Mouse (Mus musculus) T-helper 2 cell (primary cell): ENCODE measurements around the gene Tex44.

Source experiments
- in situ Hi-C: fragments of 300-600 bp; cut with MboI, MseI; formaldehyde crosslinking; loops from one replicate; pipeline ENCODE4 v1.15.1; 2025; ENCODE audit warnings: high pct_unique_total_duplicates

Gene Tex44

DNA sequence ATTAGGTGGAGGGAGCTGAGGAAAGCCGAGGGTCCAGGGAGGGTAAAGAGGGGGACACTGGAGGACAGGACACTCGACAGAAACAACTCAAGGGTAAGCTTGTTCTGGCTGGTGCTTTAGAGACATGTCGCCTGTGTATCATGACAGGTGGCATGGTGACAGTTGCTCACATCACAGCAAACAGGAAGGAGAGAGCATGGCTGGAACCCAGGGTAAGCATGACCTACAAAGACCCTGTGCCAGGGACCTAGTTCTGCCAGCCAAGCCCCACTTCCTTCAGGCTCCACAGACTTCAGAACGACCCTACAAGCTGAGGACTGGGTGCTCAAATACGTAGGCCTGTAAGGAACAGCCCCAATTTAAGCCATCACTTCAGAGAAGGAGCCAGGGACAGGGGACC is 2.2 kb upstream of the Tex44 start:
- in situ Hi-C loops = no loop called here

DNA sequence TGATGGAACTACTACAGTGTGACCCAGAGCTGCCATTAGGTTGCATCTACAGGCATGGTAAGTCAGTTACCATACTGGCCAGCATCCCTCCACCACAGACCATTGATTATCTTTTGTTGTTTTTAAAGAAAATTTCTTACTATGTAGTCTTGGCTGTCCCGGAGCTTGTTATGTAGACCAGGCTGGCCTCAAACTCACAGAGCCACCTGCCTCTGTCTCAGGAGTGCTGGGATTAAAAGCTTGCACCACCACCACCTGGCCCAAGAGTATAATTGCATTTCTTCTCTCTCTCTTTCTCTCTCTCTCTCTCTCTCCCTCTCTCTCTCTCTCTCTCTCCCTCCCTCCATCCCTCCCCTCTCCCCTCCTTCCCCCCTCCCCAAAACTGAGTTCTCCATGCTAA is 1.8 kb upstream of the Tex44 start:
- in situ Hi-C loops = no loop called here

- in situ Hi-C loops = no loop called here
These were observed 1.1 kb upstream of the Tex44 start for GRCm38 (mm10) chr1:86424835-86425547.

- in situ Hi-C loops = no loop called here
These were observed 3.9 kb downstream of the Tex44 start for GRCm38 (mm10) chr1:86430056-86430455.

- in situ Hi-C loops = no loop called here
These were observed 6.6 kb downstream of the Tex44 start for GRCm38 (mm10) chr1:86432778-86433177.

- in situ Hi-C loops = no loop called here
These were observed 7.2 kb downstream of the Tex44 start for GRCm38 (mm10) chr1:86433359-86433758.

DNA sequence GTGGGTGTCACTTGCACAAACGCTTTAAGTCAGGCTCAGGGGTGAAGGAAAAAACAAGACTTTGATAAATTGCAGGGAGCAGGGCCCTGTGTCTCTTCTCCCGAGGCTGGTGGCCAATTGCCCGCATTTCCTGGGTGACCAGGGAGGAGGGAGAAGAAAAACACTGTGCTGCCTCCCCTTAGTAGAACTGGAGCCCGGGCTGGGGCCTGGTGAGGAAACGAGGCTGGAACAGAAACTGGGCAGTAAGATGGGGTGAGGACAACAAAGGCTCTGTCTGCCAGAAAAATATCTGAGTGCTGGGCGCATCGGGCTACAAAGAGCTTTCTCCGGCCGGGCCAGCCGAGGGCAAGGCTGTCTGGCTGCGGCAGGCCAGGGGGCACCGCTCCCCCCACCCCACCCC is 7.9 kb downstream of the Tex44 start:
- in situ Hi-C loops = no loop called here

DNA sequence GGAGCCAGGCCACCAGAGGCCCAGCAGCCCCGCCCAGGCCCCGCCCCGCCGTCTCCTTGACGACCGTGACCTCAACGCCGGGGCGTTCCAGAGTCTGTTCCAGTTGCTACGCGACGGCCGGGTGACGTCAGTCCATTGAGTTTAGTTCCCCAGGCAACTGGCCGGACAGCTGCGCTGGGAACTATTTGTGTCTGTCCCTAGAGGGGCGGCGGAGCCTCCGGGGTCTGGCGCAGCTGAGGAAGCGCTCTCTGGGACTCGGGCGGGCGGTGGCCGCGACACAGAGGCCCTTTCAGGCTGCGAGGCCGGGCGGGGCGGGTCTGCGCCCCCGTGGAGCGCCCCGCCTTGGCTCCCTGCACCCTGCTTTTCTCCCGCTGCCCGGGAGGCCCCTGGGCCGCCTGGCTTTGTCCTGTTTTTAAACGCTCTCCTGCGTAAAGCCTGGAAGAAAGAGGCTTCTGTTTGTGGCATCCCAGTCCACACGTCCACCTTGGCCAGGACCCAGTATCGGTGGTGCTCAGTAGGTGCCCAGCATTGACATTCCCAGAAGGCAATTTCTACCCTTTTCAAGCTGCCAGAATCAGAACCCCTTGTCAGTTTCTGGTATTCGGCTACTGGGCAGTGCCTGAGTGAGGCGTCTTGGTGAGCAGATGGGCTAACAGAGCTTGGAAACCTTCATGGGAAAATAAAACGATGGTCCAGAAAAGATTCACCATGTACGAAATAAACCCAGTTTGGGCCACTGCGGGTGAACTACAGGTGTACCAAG is 8.5 kb downstream of the Tex44 start:
- in situ Hi-C loops = no loop called here

DNA sequence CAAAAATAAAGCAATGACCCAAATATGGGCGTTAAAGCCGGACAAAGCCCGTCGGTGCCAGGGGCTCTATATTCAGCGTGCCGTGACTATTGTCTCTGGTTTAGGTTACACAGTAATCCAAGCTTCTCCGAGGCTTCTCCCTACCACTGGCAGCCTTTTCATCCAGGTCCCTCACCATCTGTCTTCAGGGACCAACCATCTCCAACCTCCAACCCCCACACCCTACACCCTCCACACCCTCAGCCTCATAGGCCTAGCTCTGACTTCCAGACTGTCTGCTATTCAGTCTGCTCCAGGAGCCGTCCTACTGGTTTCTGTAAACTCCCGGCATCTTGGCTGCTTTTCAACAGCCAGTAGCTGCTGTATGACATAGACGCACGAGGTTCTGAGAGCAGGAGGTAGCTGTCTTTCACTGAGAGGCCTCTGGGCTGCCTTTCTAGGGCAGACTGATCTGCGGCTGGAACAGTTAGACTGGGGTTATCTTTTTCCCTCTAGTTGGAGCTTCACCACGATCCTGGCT is 9.2 kb downstream of the Tex44 start:
- in situ Hi-C loops = no loop called here

- in situ Hi-C loops = no loop called here
These were observed 11.3 kb downstream of the Tex44 start for GRCm38 (mm10) chr1:86437219-86438013.

DNA sequence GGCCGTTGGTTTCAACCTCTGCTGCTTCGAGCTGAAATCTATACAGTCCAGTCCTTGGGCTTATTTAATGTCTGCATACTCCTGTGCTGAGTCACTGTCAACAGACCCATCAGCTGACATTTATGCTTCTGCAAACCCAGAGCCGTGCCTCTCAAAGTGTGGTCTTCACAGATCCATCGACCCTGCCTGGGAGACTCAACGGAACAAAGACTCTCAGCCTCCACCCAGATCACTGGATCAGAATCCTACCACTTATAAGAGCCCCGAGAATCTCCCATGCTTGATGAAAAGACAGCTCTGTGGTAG is 11.8 kb downstream of the Tex44 start:
- in situ Hi-C loops = no loop called here

- in situ Hi-C loops = no loop called here
These were observed 12.4 kb downstream of the Tex44 start for GRCm38 (mm10) chr1:86438501-86438900.

GRCm38 (mm10) chr1:86439487-86440170 is 13.5 kb downstream of the Tex44 start:
- in situ Hi-C loops = loop anchor here (5.0 kb wide), 2 partner anchors 38 to 93 kb away; no protein-coding TSS in a partner anchor

DNA sequence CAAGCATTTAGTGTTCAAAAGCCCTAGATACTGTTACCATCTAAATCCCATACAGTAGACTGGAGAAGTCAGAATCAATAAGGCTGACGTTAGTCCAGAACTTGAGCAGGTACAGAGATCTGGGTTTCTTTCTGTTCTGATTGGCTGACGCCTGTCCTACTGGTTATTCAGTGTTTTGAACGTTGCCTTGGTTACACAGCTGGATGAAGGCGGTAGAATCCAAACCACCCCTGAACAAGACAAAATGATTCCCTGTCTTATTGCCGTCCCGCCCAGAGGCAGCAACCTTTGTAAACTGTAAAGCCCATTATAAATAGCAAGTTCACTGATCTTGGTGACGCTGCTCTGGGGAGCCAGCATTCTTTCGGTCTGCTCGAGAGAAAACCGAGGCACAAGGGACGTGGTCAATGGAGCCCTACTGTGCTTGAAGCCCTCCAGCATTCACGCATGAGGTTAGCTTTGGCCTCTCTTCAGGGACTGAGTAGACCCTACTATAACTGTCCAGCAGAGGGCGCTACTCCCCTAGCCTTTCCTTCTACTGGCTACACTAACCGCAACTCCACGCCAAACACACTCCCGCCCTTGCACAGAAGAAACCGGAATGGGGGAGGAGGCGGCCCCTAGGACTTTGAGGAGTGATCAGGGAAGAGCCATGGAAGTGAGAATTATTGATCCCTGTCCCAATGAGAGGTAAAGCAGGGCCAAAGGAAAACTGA is 14.2 kb downstream of the Tex44 start:
- in situ Hi-C loops = loop anchor here (5.0 kb wide), 2 partner anchors 37 to 92 kb away; no protein-coding TSS in a partner anchor

DNA sequence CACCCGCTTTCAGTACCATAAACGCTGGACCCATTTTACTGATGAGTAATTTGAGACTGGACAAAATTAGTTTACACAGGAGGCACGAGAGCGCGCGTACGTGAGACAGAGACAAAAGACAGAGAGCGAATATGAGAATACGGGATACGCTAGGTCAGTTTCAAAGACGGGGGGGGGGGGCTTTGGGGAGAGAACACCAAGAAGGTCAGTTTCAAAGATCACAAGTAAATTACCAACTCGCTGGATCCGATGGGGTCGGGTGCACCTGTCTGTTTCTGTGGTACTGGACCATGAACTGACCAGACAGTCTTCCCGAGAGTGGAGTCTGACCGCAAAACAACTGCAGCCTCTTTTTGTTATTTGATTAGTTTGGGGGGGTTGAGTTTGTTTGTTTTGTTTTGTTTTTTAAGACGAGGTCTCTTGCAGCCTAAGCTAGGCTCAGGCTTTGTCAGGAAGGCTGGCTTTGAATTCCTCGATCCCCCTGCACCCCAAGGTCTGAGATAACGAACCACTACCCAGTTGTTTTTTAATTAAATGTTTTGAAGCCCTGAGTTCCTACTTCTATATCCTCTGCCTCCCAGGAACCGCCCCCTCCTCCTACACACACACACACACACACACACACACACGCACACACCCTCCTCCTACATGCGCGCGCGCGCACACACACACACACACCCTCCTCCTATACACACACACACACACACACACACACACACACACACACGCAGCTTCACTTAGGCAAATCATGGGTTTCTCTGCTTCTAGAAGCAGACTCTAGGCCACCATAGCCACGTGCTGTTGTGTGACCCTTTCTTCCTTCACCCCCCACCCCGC is 15.0 kb downstream of the Tex44 start:
- in situ Hi-C loops = loop anchor here (5.0 kb wide), 2 partner anchors 36 to 91 kb away; no protein-coding TSS in a partner anchor

DNA sequence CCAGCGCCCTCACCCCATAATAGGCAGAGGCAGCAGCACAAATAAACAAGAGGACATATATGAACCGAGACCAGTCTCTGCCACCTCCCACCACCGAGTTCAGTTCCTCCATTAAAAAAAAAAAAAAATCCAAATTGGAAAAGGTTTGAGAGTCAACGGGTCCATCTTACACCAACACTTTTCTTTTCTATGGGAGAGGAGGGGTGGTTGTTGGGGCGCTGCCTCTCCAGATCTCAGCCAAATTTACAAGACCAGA is 15.5 kb downstream of the Tex44 start:
- in situ Hi-C loops = loop anchor here (5.0 kb wide), 2 partner anchors 36 to 91 kb away; no protein-coding TSS in a partner anchor

DNA sequence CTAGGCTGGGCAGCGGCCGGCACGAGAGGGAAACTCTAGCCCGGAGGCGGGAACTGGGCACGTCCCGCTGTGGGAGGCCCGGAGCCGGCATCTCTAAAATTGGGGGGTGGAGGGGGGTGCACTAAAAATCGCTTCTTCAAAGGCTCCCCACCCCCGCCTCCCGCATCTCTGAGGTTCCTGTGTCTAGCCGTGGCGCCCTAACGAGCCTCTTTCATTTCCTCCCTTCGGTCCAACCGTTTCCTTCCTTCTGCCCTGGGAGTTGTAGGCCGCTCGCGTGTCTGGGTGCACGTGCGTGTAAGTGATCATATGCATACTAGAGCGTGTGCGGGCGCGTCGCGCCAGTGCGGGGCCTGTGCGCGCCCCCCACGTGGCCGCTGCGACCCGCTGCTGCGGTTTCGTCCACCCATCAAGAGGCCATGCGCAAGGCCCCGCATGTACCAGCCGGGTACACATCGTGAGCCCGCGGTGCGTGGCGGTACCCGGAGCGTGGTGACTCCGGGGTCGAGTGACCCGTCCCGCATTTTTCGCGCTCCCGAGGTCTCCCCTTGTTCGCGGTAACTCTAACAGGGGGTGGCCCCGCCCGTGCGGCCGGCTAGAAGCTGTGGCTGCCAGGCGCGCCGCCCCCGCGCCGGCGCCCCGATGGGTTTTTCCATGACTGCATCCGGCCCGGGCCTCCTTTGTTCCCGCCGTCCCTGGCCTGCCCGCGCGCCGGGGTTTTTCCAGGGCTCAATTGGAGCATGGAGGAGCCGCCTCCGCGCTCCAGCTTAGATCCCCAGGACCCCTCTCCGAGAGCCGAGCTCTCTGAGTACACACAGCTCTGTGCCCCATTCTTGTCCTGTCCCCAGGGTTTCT is 16.1 kb downstream of the Tex44 start:
- in situ Hi-C loops = loop anchor here (5.0 kb wide), 2 partner anchors 35 to 90 kb away; no protein-coding TSS in a partner anchor

- in situ Hi-C loops = loop anchor here (5.0 kb wide), 2 partner anchors 34 to 89 kb away; no protein-coding TSS in a partner anchor
These were observed 16.7 kb downstream of the Tex44 start for GRCm38 (mm10) chr1:86442832-86443231.
